Mouse (Mus musculus) lung, adult 2 months (tissue): ENCODE measurements at regions not wholly inside any gene's neighbourhood (a gene's known extent, or its start where the extent isn't known, plus 50 kb on each side); places are given as distances from the start of the nearest gene placed in this dataset.

Experiments used
- DNase-seq: peaks from one replicate; pipeline ENCODE4 v3.0.0; 2022
- H3K4me1 ChIP-seq: fragments of 200-500 bp; 2 replicates; pipeline ENCODE4 v1.6.1; 2011; ENCODE audit warnings: low read length; ENCODE audit not compliant: control insufficient read depth, insufficient read depth
- H3K4me3 ChIP-seq: fragments of 200-500 bp; replicated peaks from 2 replicates; pipeline ENCODE3; 2011; ENCODE audit warnings: low read depth, mild to moderate bottlenecking, control low read depth, low read length; ENCODE audit errors: extremely low read depth
- CTCF ChIP-seq: fragments of 200-500 bp; IDR thresholded peaks from 2 replicates; pipeline ENCODE4 v1.5.1; 2011; ENCODE audit warnings: mild to moderate bottlenecking, low read length, control low read depth; ENCODE audit not compliant: insufficient read depth
- POLR2A ChIP-seq: fragments of 200-500 bp; IDR thresholded peaks from 2 replicates; pipeline ENCODE4 v1.6.1; 2011; ENCODE audit warnings: low read depth, mild to moderate bottlenecking, control low read depth, low read length, borderline replicate concordance; ENCODE audit errors: extremely low read depth
- WGBS: fragments of 180-500 bp; shearing (Covaris S2); methylation state at CpG from one replicate; pipeline ENCODE4 v1.1.7; 2018; 5-methylcytosine and 5-hydroxymethylcytosine counted together

- no peak for DNase-seq
- TF ChIP-seq CTCF = no peak
- no peak for TF ChIP-seq POLR2A
- no peak overlapping the region for H3K4me3 ChIP-seq
- 55% methylated on average over 2 of the region's 2 CpGs for WGBS
- H3K4me1 ChIP-seq = no peaks in the 10 kb centered on the region
These were observed 118.9 kb downstream of the Dyrk2 start for GRCm38 (mm10) chr10:118751110-118751509.

GRCm38 (mm10) chr10:118753061-118753775 is 116.8 kb downstream of the Dyrk2 start:
- TF ChIP-seq POLR2A = no peak
- no peak for TF ChIP-seq CTCF
- 65% methylated on average over 5 of the region's 5 CpGs for WGBS
- Histone ChIP-seq H3K4me1 (no peaks in the 10 kb centered on the region), H3K4me3 (no peak overlapping the region)
- no peak for DNase-seq

- H3K4me3 ChIP-seq = no peak overlapping the region
- H3K4me1 ChIP-seq = no peaks in the 10 kb centered on the region; the same call in 1 of the 2 replicates
- WGBS = 93% methylated on average over 13 of the region's 13 CpGs
- no peak for DNase-seq
- no peak for TF ChIP-seq POLR2A
- no peak for TF ChIP-seq CTCF
These were observed 115.2 kb downstream of the Dyrk2 start for GRCm38 (mm10) chr10:118754791-118755190.

GRCm38 (mm10) chr10:118758825-118759471 is 111.1 kb downstream of the Dyrk2 start:
- DNase-seq = no peak
- 64% methylated on average over 18 of the region's 18 CpGs for WGBS
- Histone ChIP-seq H3K4me1 (no peaks in the 10 kb centered on the region; the same call in 1 of the 2 replicates), H3K4me3 (no peak overlapping the region)
- TF ChIP-seq CTCF (no peak), POLR2A (no peak)

GRCm38 (mm10) chr10:118760441-118760840 is 109.6 kb downstream of the Dyrk2 start:
- TF ChIP-seq POLR2A (no peak), CTCF (no peak)
- WGBS = 75% methylated on average over 8 of the region's 8 CpGs
- Histone ChIP-seq H3K4me1 (no peaks in the 10 kb centered on the region; the same call in 1 of the 2 replicates), H3K4me3 (no peak overlapping the region)
- DNase-seq = no peak

GRCm38 (mm10) chr10:118761101-118761868 is 108.7 kb downstream of the Dyrk2 start:
- TF ChIP-seq CTCF (no peak), POLR2A (no peak)
- peaks cover 5% of the 10 kb centered on the region for H3K4me1 ChIP-seq
- WGBS = 72% methylated on average over 10 of the region's 10 CpGs
- no peak overlapping the region for H3K4me3 ChIP-seq
- DNase-seq = no peak

GRCm38 (mm10) chr10:118765051-118765450 is 105.0 kb downstream of the Dyrk2 start:
- WGBS = 89% methylated on average over 9 of the region's 9 CpGs
- Histone ChIP-seq H3K4me1 (peaks cover 7% of the 10 kb centered on the region), H3K4me3 (no peak overlapping the region)
- no peak for DNase-seq
- TF ChIP-seq CTCF (no peak), POLR2A (no peak)

- DNase-seq = no peak
- Histone ChIP-seq H3K4me1 (peaks cover 7% of the 10 kb centered on the region), H3K4me3 (no peak overlapping the region)
- 42% methylated on average over 14 of the region's 14 CpGs for WGBS
- TF ChIP-seq POLR2A (no peak), CTCF (no peak)
These were observed 104.2 kb downstream of the Dyrk2 start for GRCm38 (mm10) chr10:118765544-118766441.

- no peak for TF ChIP-seq POLR2A
- no peak for TF ChIP-seq CTCF
- Histone ChIP-seq H3K4me1 (peaks cover 7% of the 10 kb centered on the region), H3K4me3 (no peak overlapping the region)
- DNase-seq = no peak
- 69% methylated on average over 7 of the region's 7 CpGs for WGBS
These were observed 103.2 kb downstream of the Dyrk2 start for GRCm38 (mm10) chr10:118766826-118767225.
